Mouse (Mus musculus) CH12.LX (cell line): ENCODE results near the gene Babam2.

Experiments
- CTCF ChIP-seq, 2 experiments: IDR thresholded peaks in 1 of 2; conservative IDR thresholded peaks in 1 of 2; 2 replicates each; pipeline ENCODE4 v1.5.1; 2011 to 2012; ENCODE audit warnings: low read depth in 2 of 2, low read length in 2 of 2, improper control_type of control experiment in 1 of 2, inconsistent platforms in 1 of 2, mild to moderate bottlenecking in 1 of 2, moderate library complexity in 1 of 2
- EP300 ChIP-seq: IDR thresholded peaks from 2 replicates; pipeline ENCODE4 v1.6.1; 2011; ENCODE audit warnings: low read length, improper control_type of control experiment
- MAX ChIP-seq: IDR thresholded peaks from 2 replicates; pipeline ENCODE4 v1.6.1; 2011; ENCODE audit warnings: low read length, improper control_type of control experiment
- MAZ ChIP-seq: IDR thresholded peaks from 2 replicates; pipeline ENCODE4 v1.6.1; 2012; ENCODE audit warnings: low read depth, mild to moderate bottlenecking, inconsistent platforms, low read length, improper control_type of control experiment, moderate library complexity
- MYC ChIP-seq: IDR thresholded peaks from 2 replicates; pipeline ENCODE4 v1.6.1; 2011; ENCODE audit warnings: low read depth, mild to moderate bottlenecking, improper control_type of control experiment, low read length
- POLR2A ChIP-seq: IDR thresholded peaks from 2 replicates; pipeline ENCODE4 v1.6.1; 2011; ENCODE audit warnings: low read depth, mild to moderate bottlenecking, improper control_type of control experiment, low read length
- POLR2AphosphoS2 ChIP-seq: IDR thresholded peaks from 2 replicates; pipeline ENCODE4 v1.6.1; 2011; ENCODE audit warnings: low read depth, low read length, improper control_type of control experiment
- RCOR1 ChIP-seq: conservative IDR thresholded peaks from 2 replicates; pipeline ENCODE4 v1.6.1; 2012; ENCODE audit warnings: low read depth, mild to moderate bottlenecking, inconsistent platforms, low read length, improper control_type of control experiment
- UBTF ChIP-seq: IDR thresholded peaks from 2 replicates; pipeline ENCODE4 v1.6.1; 2012; ENCODE audit warnings: low read depth, mild to moderate bottlenecking, inconsistent platforms, low read length, improper control_type of control experiment, moderate library complexity
- USF1 ChIP-seq: IDR thresholded peaks from 2 replicates; pipeline ENCODE4 v1.6.1; 2014; ENCODE audit warnings: low read depth, mild to moderate bottlenecking, inconsistent platforms, low read length, improper control_type of control experiment
- ZMIZ1 ChIP-seq: IDR thresholded peaks from 2 replicates; pipeline ENCODE4 v1.6.1; 2012; ENCODE audit warnings: low read depth, mild to moderate bottlenecking, inconsistent platforms, low read length, improper control_type of control experiment
- ZNF384 ChIP-seq: IDR thresholded peaks from 2 replicates; pipeline ENCODE4 v1.6.1; 2012; ENCODE audit warnings: low read depth, low read length, improper control_type of control experiment, inconsistent platforms

- TF ChIP-seq CTCF (conservative IDR thresholded peaks at IDR 0.05 in 1 of 2, IDR thresholded peaks at IDR 0.05 in 1 of 2; ENCODE audit: low read depth in 2 of 2, low read length in 2 of 2): no peak
- no peak for TF ChIP-seq POLR2A
- no peak for TF ChIP-seq ZMIZ1
- no peak for TF ChIP-seq POLR2AphosphoS2
- no peak for TF ChIP-seq USF1
- TF ChIP-seq EP300: no peak
- no peak for TF ChIP-seq MAZ
- no peak for TF ChIP-seq RCOR1
- TF ChIP-seq UBTF: no peak
- TF ChIP-seq ZNF384: no peak
- TF ChIP-seq MAX: no peak
- TF ChIP-seq MYC: no peak
These were observed 401.2 kb downstream of the Babam2 start for GRCm38 (mm10) chr5:32098691-32099090.
